Mouse (Mus musculus) forelimb bud, embryonic 11.5 days (tissue): ENCODE data around the gene AC140267.1.

Source experiments
- DNase-seq: peaks from one replicate; pipeline ENCODE4 v3.0.0-alpha.2; 2012; ENCODE audit warnings: low read depth, low spot score

Gene AC140267.1

GRCm38 (mm10) chr15:80228071-80228800 is 7.4 kb upstream of the AC140267.1 start:
- no peak for DNase-seq

- no peak for DNase-seq
Measured at GRCm38 (mm10) chr15:80232331-80232730, 3.3 kb upstream of the AC140267.1 start.

GRCm38 (mm10) chr15:80233053-80233452 is 2.6 kb upstream of the AC140267.1 start:
- no peak for DNase-seq

- DNase-seq: peak; percentile 99
Measured at GRCm38 (mm10) chr15:80233733-80234509, 1.7 kb upstream of the AC140267.1 start, which contains the start of gene Mief1. TSS of gene Mief1 (plus strand) at chr15:80234018.

GRCm38 (mm10) chr15:80248135-80248534 is 12.5 kb downstream of the AC140267.1 start:
- no peak for DNase-seq

- DNase-seq: no peak
Measured at GRCm38 (mm10) chr15:80248596-80248995, 13.0 kb downstream of the AC140267.1 start.

GRCm38 (mm10) chr15:80249672-80250071 is 14.0 kb downstream of the AC140267.1 start:
- DNase-seq: no peak

- DNase-seq: no peak
Measured at GRCm38 (mm10) chr15:80250586-80250985, 15.0 kb downstream of the AC140267.1 start.

- DNase-seq: peak; percentile 81
Measured at GRCm38 (mm10) chr15:80253530-80253929, 17.9 kb downstream of the AC140267.1 start.

- no peak for DNase-seq
Measured at GRCm38 (mm10) chr15:80254207-80254606, 18.6 kb downstream of the AC140267.1 start.

GRCm38 (mm10) chr15:80254847-80255645 is 19.4 kb downstream of the AC140267.1 start, which contains the start of gene Atf4:
TSS of gene Atf4 (plus strand) at chr15:80255184.
- peak; percentile 99 for DNase-seq

- peak; percentile 76 for DNase-seq
Measured at GRCm38 (mm10) chr15:80255646-80256121, 20.0 kb downstream of the AC140267.1 start.

GRCm38 (mm10) chr15:80256242-80256641 is 20.6 kb downstream of the AC140267.1 start:
- DNase-seq: no peak

GRCm38 (mm10) chr15:80256656-80257601 is 21.3 kb downstream of the AC140267.1 start:
- no peak for DNase-seq

GRCm38 (mm10) chr15:80257602-80258239 is 22.1 kb downstream of the AC140267.1 start:
- DNase-seq: no peak

GRCm38 (mm10) chr15:80258240-80259170 is 22.9 kb downstream of the AC140267.1 start:
- DNase-seq: no peak

- DNase-seq: no peak
Measured at GRCm38 (mm10) chr15:80259406-80260045, 23.9 kb downstream of the AC140267.1 start.

- peak; percentile 80 for DNase-seq
Measured at GRCm38 (mm10) chr15:80260677-80261076, 25.0 kb downstream of the AC140267.1 start.
